Mouse (Mus musculus) kidney, postnatal 10 days (tissue): ENCODE results near the gene Mpeg1.
A peak's percentile ranks its signal among the peaks of the same experiment; 100 is the strongest.

ENCODE experiments used
- DNase-seq: peaks from one replicate; pipeline ENCODE4 v3.0.0; 2021; ENCODE audit warnings: mixed read lengths

Mpeg1 gene

GRCm38 (mm10) chr19:12460282-12461249 lies at the start of gene Mpeg1:
Gene Mpeg1 (plus strand): TSS chr19:12460779.
- DNase-seq = no peak

- no peak for DNase-seq
These were observed 46.8 kb upstream of the Mpeg1 start for GRCm38 (mm10) chr19:12413737-12414136.

GRCm38 (mm10) chr19:12417361-12417760 lies 43.2 kb upstream of the Mpeg1 start, which contains the start of gene Olfr1441:
Gene Olfr1441 (plus strand): TSS chr19:12417433.
- DNase-seq = no peak

- DNase-seq = no peak
These were observed 42.3 kb upstream of the Mpeg1 start for GRCm38 (mm10) chr19:12418312-12418711.

GRCm38 (mm10) chr19:12420555-12420954 lies 40.0 kb upstream of the Mpeg1 start:
- no peak for DNase-seq

GRCm38 (mm10) chr19:12421680-12422079 lies 38.9 kb upstream of the Mpeg1 start:
- no peak for DNase-seq

GRCm38 (mm10) chr19:12427101-12427500 lies 33.5 kb upstream of the Mpeg1 start:
- no peak for DNase-seq

GRCm38 (mm10) chr19:12427605-12428004 lies 33.0 kb upstream of the Mpeg1 start, which contains the start of gene Pfpl:
Gene Pfpl (plus strand): TSS chr19:12427905.
- no peak for DNase-seq

- DNase-seq = peak; percentile 51
These were observed 27.5 kb upstream of the Mpeg1 start for GRCm38 (mm10) chr19:12433033-12433432.

GRCm38 (mm10) chr19:12435011-12435416 lies 25.6 kb upstream of the Mpeg1 start:
- no peak for DNase-seq

- DNase-seq = no peak
These were observed 24.6 kb upstream of the Mpeg1 start for GRCm38 (mm10) chr19:12435750-12436524.

- no peak for DNase-seq
These were observed 21.0 kb upstream of the Mpeg1 start for GRCm38 (mm10) chr19:12439581-12439980.

GRCm38 (mm10) chr19:12440103-12440725 lies 20.4 kb upstream of the Mpeg1 start:
- no peak for DNase-seq

- no peak for DNase-seq
These were observed 18.0 kb upstream of the Mpeg1 start for GRCm38 (mm10) chr19:12442560-12442959.

- DNase-seq = no peak
These were observed 15.6 kb upstream of the Mpeg1 start for GRCm38 (mm10) chr19:12445014-12445413.

GRCm38 (mm10) chr19:12457401-12458066 lies 3.0 kb upstream of the Mpeg1 start:
- DNase-seq = no peak

- no peak for DNase-seq
These were observed 1.1 kb upstream of the Mpeg1 start for GRCm38 (mm10) chr19:12459516-12459915.

GRCm38 (mm10) chr19:12462851-12463721 lies 2.5 kb downstream of the Mpeg1 start:
- DNase-seq = no peak

- DNase-seq = peak; percentile 33
These were observed 3.1 kb downstream of the Mpeg1 start for GRCm38 (mm10) chr19:12463722-12464035.

- no peak for DNase-seq
These were observed 3.5 kb downstream of the Mpeg1 start for GRCm38 (mm10) chr19:12464127-12464526.

- DNase-seq = peak; percentile 9
These were observed 4.1 kb downstream of the Mpeg1 start for GRCm38 (mm10) chr19:12464674-12465073.
